Mouse (Mus musculus) midbrain, embryonic 15.5 days (tissue): ENCODE measurements around the gene Spata3. TPM values are rescaled to one million over a fixed set of nuclear protein-coding genes. Genes with fewer than 3 reads are reported as not detected.

Experiments used
- ATAC-seq: fragments of 200-750 bp; cut with Nextera tagmentation; replicated peaks from 2 replicates; pipeline ENCODE4 v1.8.0; 2017; ENCODE audit warnings: moderate TSS enrichment
- H3K27ac ChIP-seq: fragments of 300-500 bp; sonication (generic); 2 replicates; pipeline ENCODE4 v1.5.1; 2015; ENCODE audit warnings: mild to moderate bottlenecking, inconsistent platforms
- H3K27me3 ChIP-seq: fragments of 300-500 bp; sonication (generic); replicated peaks from 2 replicates; pipeline ENCODE4 v1.6.1; 2015; ENCODE audit warnings: inconsistent platforms
- H3K36me3 ChIP-seq: fragments of 300-500 bp; sonication (generic); replicated peaks from 2 replicates; pipeline ENCODE4 v1.6.1; 2015; ENCODE audit warnings: inconsistent platforms
- H3K4me1 ChIP-seq: fragments of 300-500 bp; sonication (generic); 2 replicates; pipeline ENCODE4 v1.6.1; 2015; ENCODE audit warnings: inconsistent platforms
- H3K4me2 ChIP-seq: fragments of 300-500 bp; sonication (generic); 2 replicates; pipeline ENCODE4 v1.6.1; 2015; ENCODE audit warnings: inconsistent platforms, mild to moderate bottlenecking, moderate library complexity
- H3K4me3 ChIP-seq: fragments of 300-500 bp; sonication (generic); 2 replicates; pipeline ENCODE4 v1.5.1; 2015; ENCODE audit warnings: mild to moderate bottlenecking, inconsistent platforms
- H3K9ac ChIP-seq: fragments of 300-500 bp; sonication (generic); 2 replicates; pipeline ENCODE4 v1.6.1; 2015; ENCODE audit warnings: mild to moderate bottlenecking, inconsistent platforms
- H3K9me3 ChIP-seq: fragments of 300-500 bp; sonication (generic); 2 replicates; pipeline ENCODE4 v1.6.1; 2016; ENCODE audit warnings: inconsistent platforms
- WGBS: fragments of 180-500 bp; shearing (Covaris S2); methylation state at CpG from one replicate; pipeline ENCODE4 v1.1.7; 2015; ENCODE audit warnings: mixed read lengths; 5-methylcytosine and 5-hydroxymethylcytosine counted together
- polyA plus RNA-seq: library from polyadenylated mRNA; unstranded; fragments of >200 nt; fragmentation: Nextera tagmentation; extraction: Ambion mirVana; gene quantifications from 2 replicates; pipeline ENCODE4 v1.2.1, GENCODE M21; 2015

Gene Spata3
- polyA plus RNA-seq, 1 experiment from 2014 or later = 0.35 TPM

DNA sequence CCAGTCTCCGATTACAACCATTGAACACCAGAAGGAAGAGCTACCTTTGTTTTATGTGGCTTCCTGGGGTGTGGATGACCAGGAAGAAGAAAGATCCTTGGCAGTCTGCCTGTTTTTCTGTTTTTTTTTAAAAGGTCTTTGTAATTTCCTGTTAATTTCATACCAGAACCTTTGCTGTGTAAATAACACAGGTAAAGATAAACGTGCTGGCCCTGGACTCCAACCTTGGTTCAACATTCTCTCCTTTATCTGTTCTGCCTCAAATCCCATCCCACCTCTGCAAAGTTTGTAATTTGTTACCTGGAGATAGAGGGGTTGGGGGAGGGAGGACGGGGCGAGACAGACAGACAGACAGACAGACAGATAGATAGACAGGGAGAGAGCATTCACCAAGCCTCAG is 23.5 kb downstream of the Spata3 start:
- WGBS = 65% methylated on average over 4 of the region's 4 CpGs
- no peak overlapping the region for H3K4me2 ChIP-seq
- no peak for ATAC-seq

DNA sequence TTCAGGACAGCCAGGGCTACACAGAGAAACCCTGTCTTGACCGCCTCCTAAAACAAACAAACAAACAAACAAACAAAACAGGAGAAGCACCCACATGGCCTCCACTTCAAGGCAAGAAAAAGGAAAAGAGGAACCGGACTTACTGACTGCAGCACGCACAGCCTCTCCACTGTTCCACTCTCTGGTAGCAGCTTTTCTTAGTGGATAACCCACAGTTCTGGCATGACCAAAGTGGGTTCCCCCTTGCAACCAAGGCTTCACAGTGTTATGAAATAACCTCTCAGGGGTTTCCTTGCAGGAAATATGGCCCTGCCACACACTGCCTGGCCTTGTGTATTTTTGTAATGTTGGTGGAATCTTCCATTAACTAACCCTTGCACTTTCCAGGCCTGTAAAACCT is 24.2 kb downstream of the Spata3 start:
- Histone ChIP-seq H3K27me3 (peaks cover 21% of the 10 kb centered on the region), H3K4me3 (no peak overlapping the region), H3K4me1 (0 out of 2 replicates have a peak, but pooled peaks cover 2% of the 10 kb centered on the region), H3K36me3 (no peaks in the 10 kb centered on the region), H3K9me3 (0 out of 2 replicates have a peak, but pooled peaks cover 5% of the 10 kb centered on the region), H3K9ac (no peak overlapping the region), H3K4me2 (no peak overlapping the region), H3K27ac (no peak overlapping the region)
- 91% methylated on average over 3 of the region's 3 CpGs for WGBS
- ATAC-seq = no peak

More for the DNA sequence above, 23.5 kb downstream of the Spata3 start:
- Histone ChIP-seq H3K4me1 (no peaks in the 10 kb centered on the region), H3K9ac (no peak overlapping the region), H3K36me3 (no peaks in the 10 kb centered on the region), H3K27ac (no peak overlapping the region), H3K9me3 (0 out of 2 replicates have a peak, but pooled peaks cover 5% of the 10 kb centered on the region), H3K27me3 (peaks cover 20% of the 10 kb centered on the region), H3K4me3 (no peak overlapping the region)

DNA sequence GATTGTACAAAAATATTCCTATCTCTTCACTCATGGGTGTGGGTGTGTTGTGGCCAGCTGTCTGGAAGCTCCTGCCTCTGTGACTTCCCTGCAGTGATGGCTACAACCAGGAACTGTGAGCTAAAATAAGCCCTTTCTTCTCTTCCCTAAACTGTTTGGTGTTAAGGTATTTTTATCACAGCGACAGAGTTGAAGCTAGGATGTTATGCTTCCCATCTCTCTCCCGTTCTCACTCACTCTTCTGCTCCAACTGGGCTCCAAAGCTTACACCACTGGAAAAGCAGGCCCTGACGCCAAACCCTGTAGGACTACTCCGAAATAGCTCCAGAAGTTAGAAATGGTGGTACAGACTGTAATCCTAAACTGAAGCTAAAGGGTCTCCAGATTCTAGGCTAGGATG is 28.4 kb downstream of the Spata3 start:
- H3K36me3 ChIP-seq = no peaks in the 10 kb centered on the region
- peak overlapping the region; percentile 89; the same call in 1 of the 2 replicates for H3K4me2 ChIP-seq
- no peak overlapping the region for H3K9ac ChIP-seq
- no peak overlapping the region for H3K27ac ChIP-seq
- H3K4me1 ChIP-seq = peaks cover 13% of the 10 kb centered on the region
- WGBS = 62% methylated on average over 4 of the region's 4 CpGs
- H3K4me3 ChIP-seq = no peak overlapping the region
- H3K9me3 ChIP-seq = 0 out of 2 replicates have a peak, but pooled peaks cover 5% of the 10 kb centered on the region
- H3K27me3 ChIP-seq = peaks cover 50% of the 10 kb centered on the region
- ATAC-seq = no peak

DNA sequence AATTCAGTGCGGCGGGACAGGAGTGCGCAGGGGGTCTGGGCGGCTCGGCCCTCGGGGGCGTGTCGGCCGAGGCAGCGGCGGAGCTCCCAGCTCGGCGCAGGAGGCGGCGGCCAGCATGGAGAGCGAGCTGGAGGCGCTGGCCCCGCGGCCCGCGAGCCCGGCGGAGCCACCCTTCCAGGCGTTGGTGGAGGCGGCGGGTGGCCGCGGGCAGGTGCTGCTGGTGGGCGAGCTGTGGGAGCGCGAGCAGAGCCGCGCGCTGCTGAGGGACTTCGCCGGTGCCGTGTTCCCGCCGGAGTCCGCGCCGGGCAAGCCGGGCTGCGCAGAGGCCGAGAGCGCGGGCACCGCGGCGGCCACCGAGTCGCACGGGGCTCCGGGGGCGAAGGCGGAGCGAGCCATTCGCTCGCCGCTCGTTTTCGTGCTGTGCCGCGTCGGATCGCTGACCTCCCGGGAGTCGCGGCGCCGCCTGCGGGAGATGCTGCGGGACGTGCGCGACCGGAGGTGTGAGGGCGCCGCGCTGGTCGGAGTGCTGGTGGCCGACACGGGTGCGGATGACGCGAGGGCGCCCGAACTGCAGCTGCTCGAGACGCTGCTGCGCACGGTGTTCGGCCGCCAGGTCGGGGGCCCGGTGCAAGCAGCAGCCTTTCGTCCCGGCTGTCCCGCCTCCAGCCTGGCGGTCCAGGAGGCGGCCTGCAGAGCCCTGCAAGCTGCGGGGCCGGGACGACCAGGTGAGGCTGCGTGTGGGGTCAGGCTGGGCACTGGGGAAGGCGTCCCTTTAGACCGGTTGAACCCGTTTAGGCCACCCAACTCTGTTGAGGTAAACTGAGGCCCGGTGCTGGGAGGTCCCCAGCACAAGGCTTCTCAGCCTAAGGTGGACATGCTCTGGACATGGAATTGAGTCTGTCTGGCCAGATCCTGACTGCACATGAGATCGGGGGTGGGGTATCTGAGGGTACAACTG is 29.5 kb downstream of the Spata3 start, which contains the start of gene 2810459M11Rik:
Gene 2810459M11Rik (plus strand): TSS at position 16 of the 958 bp plus-strand sequence.
- peak within 1 kb of the TSS; percentile 89 for H3K4me2 ChIP-seq
- H3K4me1 ChIP-seq = peaks cover 13% of the 10 kb centered on the region
- H3K27ac ChIP-seq = peak within 1 kb of the TSS; percentile 19
- 0 out of 2 replicates have a peak, but pooled peaks cover 5% of the 10 kb centered on the region for H3K9me3 ChIP-seq
- ATAC-seq = peak; percentile 85
- no peaks in the 10 kb centered on the region for H3K36me3 ChIP-seq
- peaks cover 50% of the 10 kb centered on the region for H3K27me3 ChIP-seq
- peak within 1 kb of the TSS; percentile 62 for H3K4me3 ChIP-seq
- WGBS = under 1% methylated on average over 110 of the region's 110 CpGs
- H3K9ac ChIP-seq = peak within 1 kb of the TSS; percentile 49

DNA sequence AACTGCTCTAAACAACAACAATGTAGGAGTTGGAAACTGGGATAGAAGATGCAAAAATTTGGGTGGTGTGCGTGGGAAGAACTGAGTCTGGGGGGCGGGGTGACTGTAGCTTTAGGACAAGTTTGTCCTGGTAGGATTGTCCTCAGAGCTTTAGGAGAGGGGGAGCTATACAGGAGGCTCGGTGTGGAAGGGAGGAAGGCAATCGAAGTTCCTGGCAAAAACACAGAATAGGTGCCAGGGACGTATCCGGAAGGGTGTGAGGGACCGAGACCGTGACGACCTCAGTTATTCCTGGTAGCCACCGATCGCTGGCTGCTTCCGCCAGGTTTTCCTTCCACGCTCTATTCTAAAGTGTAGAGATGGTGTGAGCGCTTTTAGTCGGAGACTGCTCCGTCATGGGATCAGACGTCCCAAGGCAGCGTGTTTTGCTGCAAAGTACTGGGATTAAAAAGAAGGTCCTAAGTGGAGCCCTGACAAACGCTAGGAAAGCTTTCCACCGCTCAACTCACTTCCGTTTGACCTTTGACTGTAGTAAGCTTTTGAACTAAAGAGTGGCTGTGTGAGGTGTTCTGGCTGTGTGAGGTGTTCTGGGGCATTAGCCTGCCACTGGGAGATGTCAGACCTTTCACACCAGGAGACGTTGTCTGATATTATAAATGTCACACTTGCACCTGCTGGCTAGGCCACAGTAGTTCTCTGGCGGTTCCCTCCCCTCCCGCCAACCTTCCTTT is 30.4 kb downstream of the Spata3 start:
- whole genome bisulfite sequencing = 11% methylated on average over 24 of the region's 24 CpGs
- peak; percentile 29; the same call in 1 of the 2 replicates for ATAC-seq
- no peaks in the 10 kb centered on the region for H3K36me3 ChIP-seq
- no peak overlapping the region for H3K27ac ChIP-seq
- peak overlapping the region; percentile 89 for H3K4me2 ChIP-seq
- H3K27me3 ChIP-seq = peaks cover 50% of the 10 kb centered on the region
- peak overlapping the region; percentile 62 for H3K4me3 ChIP-seq
- H3K9ac ChIP-seq = peak overlapping the region; percentile 6; the same call in 1 of the 2 replicates
- H3K9me3 ChIP-seq = no peaks in the 10 kb centered on the region
- peaks cover 13% of the 10 kb centered on the region for H3K4me1 ChIP-seq

DNA sequence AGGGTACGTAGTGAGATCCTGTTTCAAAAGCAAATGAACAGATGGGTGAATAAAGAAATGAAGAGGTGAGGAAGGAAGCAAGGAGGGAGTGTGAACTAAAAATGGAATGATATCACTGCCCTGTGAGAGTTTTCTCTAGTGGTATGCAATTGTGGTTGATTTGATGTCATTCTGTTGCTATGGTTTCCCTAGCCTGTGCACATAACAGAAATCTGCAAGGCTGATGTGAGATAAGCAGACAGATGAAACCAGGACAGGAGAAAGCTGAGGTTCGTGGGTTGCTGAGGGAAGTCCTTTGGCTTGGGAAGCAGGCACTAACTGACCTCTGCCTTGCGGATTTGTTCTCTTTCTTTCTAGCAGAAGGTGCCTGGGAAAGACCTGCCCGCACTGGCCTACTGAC is 31.6 kb downstream of the Spata3 start:
- no peaks in the 10 kb centered on the region for H3K36me3 ChIP-seq
- ATAC-seq = no peak
- H3K27me3 ChIP-seq = peaks cover 49% of the 10 kb centered on the region
- H3K9me3 ChIP-seq = no peaks in the 10 kb centered on the region
- no peak overlapping the region for H3K4me3 ChIP-seq
- H3K9ac ChIP-seq = no peak overlapping the region
- H3K27ac ChIP-seq = no peak overlapping the region
- no peak overlapping the region for H3K4me2 ChIP-seq
- H3K4me1 ChIP-seq = peaks cover 13% of the 10 kb centered on the region
- 83% methylated on average over 4 of the region's 4 CpGs for WGBS

DNA sequence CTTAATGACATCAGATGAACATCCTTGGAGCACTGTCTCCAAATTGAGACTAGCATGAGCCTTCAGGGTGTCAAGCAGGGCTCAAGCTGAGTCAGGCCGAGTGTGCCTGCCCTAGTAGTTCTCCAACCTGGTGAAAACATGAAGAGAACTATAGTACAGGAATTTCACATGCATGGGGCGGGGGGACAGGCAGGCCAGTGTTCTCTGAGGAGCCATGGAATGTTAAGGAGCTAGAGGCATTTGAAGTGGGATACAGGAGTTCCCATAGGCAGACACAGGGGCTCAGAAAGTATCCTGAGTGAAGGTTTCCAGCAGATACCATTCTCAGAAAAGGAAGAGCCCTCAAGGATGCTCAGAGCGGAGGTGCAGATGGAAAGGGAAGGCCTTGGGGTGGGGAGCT is 32.1 kb downstream of the Spata3 start:
- peaks cover 45% of the 10 kb centered on the region for H3K27me3 ChIP-seq

DNA sequence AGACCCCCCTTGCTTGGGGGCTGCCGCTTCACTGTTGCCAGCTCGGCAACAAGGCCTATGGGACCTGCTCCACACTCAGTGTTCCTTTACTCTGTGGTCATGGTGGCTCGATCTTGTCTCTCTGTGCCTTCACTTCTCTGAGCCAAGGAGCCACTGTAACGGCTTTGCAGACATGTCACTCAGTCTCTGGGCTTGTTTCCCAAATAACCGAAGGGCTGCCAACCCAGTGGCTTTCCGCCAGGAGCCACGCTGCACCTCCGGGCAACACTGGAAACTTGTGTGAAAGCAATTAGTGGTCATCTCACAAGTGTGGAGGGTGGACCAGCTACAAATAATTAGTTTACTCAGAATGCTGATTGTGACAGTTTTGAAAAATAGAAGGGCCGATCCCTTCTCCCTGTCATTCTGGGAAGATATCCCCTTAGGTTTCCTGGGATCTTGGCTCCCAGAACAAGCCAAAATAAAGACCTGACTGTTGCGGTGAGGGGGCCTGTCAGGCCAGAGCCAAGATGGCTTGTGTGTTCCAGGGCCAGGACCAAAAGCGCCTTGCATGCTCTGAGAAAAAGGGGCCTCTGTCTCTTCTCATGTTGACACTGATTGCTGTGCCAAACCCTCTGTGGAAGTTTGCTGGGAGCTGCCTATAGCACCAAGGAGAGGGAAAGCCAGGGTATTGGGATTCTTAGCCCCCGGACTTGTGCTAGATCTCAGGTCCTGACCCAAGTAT is 36.7 kb downstream of the Spata3 start:
- H3K9me3 ChIP-seq = no peaks in the 10 kb centered on the region
- no peak overlapping the region for H3K9ac ChIP-seq
- no peak overlapping the region for H3K4me3 ChIP-seq
- peak; percentile 75 for ATAC-seq
- H3K4me2 ChIP-seq = no peak overlapping the region
- WGBS = 78% methylated on average over 12 of the region's 12 CpGs
- H3K36me3 ChIP-seq = no peaks in the 10 kb centered on the region
- H3K27ac ChIP-seq = peak overlapping the region; percentile 45
- peaks cover 9% of the 10 kb centered on the region for H3K27me3 ChIP-seq
- H3K4me1 ChIP-seq = no peaks in the 10 kb centered on the region

More for the DNA sequence above, 32.1 kb downstream of the Spata3 start:
- Histone ChIP-seq H3K9ac (no peak overlapping the region), H3K4me2 (no peak overlapping the region), H3K36me3 (no peaks in the 10 kb centered on the region), H3K4me1 (peaks cover 13% of the 10 kb centered on the region), H3K27ac (no peak overlapping the region), H3K9me3 (no peaks in the 10 kb centered on the region), H3K4me3 (no peak overlapping the region)
- ATAC-seq = no peak
- WGBS = 80% methylated on average over 3 of the region's 3 CpGs

DNA sequence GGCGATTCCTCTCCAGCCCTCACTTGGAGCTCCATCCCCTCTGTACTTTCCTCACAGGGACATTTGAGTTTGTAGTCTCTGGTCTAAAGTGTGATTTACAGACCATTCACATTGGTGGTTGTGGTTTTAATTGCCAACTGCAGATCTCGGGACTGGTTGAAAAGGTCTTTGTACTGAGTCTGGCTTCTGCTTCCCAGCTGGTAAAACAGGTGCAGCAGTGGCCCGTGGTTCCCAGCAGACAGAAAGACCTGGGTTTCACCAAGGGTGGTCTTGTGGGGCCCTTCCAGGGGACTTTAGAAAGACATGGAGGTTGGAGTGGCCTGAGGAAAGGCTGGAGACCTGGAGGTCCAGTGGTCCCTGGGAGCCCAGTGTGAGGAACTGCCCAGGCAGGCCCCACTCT is 38.3 kb downstream of the Spata3 start:
- no peak overlapping the region for H3K27ac ChIP-seq
- 58% methylated on average over 3 of the region's 3 CpGs for WGBS
- no peaks in the 10 kb centered on the region for H3K9me3 ChIP-seq
- no peaks in the 10 kb centered on the region for H3K27me3 ChIP-seq
- no peak overlapping the region for H3K9ac ChIP-seq
- peaks cover 9% of the 10 kb centered on the region; the same call in 1 of the 2 replicates for H3K4me1 ChIP-seq
- ATAC-seq = no peak
- no peak overlapping the region for H3K4me2 ChIP-seq
- H3K36me3 ChIP-seq = no peaks in the 10 kb centered on the region
- H3K4me3 ChIP-seq = no peak overlapping the region

DNA sequence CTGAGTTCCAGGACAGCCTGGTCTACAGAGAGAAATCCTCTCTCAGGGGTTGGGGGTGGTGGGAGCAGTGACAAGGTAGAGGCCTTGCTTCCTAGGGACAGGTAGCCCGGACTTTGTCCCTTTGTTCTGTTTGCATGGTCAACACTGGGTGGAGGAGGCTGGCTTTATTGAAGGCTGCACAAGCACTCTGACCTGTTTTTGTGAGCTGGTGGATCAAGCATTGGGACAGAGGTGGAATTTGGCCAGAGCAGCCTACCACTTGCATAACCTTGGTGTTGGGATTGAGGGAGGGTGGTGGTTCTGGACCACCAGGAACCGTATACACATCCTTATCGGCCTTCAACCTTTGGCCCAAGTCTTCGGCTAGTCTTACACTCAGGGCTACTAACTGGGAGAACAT is 39.7 kb downstream of the Spata3 start:
- Histone ChIP-seq H3K27me3 (no peaks in the 10 kb centered on the region), H3K36me3 (no peaks in the 10 kb centered on the region), H3K4me3 (no peak overlapping the region), H3K9me3 (no peaks in the 10 kb centered on the region), H3K4me1 (peaks cover 9% of the 10 kb centered on the region; the same call in 1 of the 2 replicates), H3K27ac (no peak overlapping the region), H3K4me2 (no peak overlapping the region), H3K9ac (no peak overlapping the region)
- ATAC-seq = no peak
- WGBS = 85% methylated on average over 4 of the region's 4 CpGs

DNA sequence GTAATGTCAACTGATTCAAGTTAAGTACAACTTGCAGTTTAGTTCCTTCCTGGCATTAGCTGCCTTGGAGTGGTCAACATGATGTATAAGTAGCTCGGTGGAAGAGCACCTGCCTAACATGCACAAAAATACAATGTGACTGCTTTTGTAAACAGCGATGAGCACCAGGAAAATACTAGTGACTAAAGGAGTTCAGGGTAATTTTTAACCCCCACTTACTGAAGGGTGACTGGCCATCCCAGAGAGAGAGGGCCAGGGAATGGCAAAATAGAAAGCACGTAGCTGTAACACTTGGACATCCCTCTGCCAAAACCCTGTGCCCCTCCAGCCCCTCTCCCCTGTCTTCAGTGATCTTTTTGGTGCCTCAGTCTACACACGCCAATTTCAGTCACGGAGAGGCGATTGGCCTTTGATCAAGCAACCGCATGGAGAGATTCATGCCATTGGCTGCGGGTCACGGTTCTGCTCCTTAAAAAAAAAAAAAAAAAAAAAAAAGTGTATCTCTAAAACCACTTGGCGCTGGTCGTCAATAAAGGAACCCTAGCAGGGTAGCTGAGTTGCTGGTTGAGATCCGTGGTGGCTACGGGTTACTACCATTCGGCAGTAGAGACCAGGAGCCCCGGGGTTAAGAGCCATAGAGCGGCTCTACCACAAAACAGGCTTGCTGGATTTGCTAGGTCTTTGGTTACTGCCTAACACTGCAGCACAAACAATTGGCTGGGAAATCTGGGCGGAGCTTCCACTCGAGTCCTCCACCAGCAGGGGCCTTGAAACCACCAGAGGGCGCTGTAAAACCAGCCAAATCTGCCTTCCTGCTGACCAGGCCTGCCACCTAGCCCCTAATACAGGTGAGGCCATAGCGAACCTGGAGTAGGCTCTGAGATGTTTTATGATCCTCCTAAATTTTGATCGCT is 42.5 kb downstream of the Spata3 start:
- Histone ChIP-seq H3K4me1 (peaks cover 11% of the 10 kb centered on the region; the same call in 1 of the 2 replicates), H3K9me3 (no peaks in the 10 kb centered on the region), H3K27ac (peak overlapping the region; percentile 79), H3K4me3 (peak overlapping the region; percentile 39), H3K27me3 (no peaks in the 10 kb centered on the region), H3K36me3 (no peaks in the 10 kb centered on the region), H3K4me2 (peak overlapping the region; percentile 58), H3K9ac (no peak overlapping the region; the same call in 1 of the 2 replicates)
- ATAC-seq = peak; percentile 83
- WGBS = 9% methylated on average over 21 of the region's 21 CpGs
